12 mouse cellular contexts compared by ENCODE assay signal in genomic region chr2:132270331-132270951, GRCm38 (mm10). TPM values are rescaled to one million over a fixed set of nuclear protein-coding genes. Genes with fewer than 3 reads are reported as not detected.
A peak's percentile ranks its signal among the peaks of the same experiment; 100 is the strongest.
DNase-seq lines count a peak whose midpoint lies in the region; ATAC-seq and TF ChIP-seq lines count a peak whose summit lies in the region.
"Had no signal": no experiment of that assay in that cellular context is flagged by ENCODE, and none has a peak within 500 bp of the region (broad histone marks: within the 10 kb centered on the region; RNA-seq: fewer than 3 reads in every experiment).

No protein-coding gene starts in this region.

- H3K27me3 ChIP-seq in hindbrain, embryonic 16.5 days (replicated peaks; ENCODE audit: control insufficient read depth, insufficient read depth, low read length) = no peaks in the 10 kb centered on the region
- H3K27me3 ChIP-seq in hindbrain, embryonic 13.5 days = no peaks in the 10 kb centered on the region
- no peaks in the 10 kb centered on the region for H3K27me3 ChIP-seq in midbrain, postnatal 0 days (ENCODE audit: insufficient read depth, low read length)
- H3K27me3 ChIP-seq in midbrain, embryonic 15.5 days (replicated peaks) = no peaks in the 10 kb centered on the region
- H3K27me3 ChIP-seq: hindbrain, embryonic 12.5 days had no signal

- peak; percentile 32 for DNase-seq in midbrain, postnatal 0 days (ENCODE audit: low spot score)
- peak; percentile 80 to 84 for DNase-seq in kidney, postnatal 36 days
- no peak for DNase-seq in spleen, adult 12 weeks (ENCODE audit: low spot score)
- no peak for DNase-seq in T-cell, adult 2 months (ENCODE audit: low spot score)
- DNase-seq: adrenal gland, postnatal 10 days; left cerebral cortex, postnatal 4 days had no signal

- WGBS in hindbrain, embryonic 16.5 days = 91% methylated on average over 2 of the region's 2 CpGs
- WGBS in hindbrain, embryonic 13.5 days = 96% methylated on average over 2 of the region's 2 CpGs
- WGBS in midbrain, postnatal 0 days = 74% methylated on average over 2 of the region's 2 CpGs
- 89% methylated on average over 2 of the region's 2 CpGs for WGBS in midbrain, embryonic 15.5 days

- no peaks in the 10 kb centered on the region for H3K36me3 ChIP-seq in hindbrain, embryonic 16.5 days (ENCODE audit: control insufficient read depth, insufficient read depth, low read length)
- H3K36me3 ChIP-seq in hindbrain, embryonic 13.5 days = no peaks in the 10 kb centered on the region
- H3K36me3 ChIP-seq in midbrain, postnatal 0 days (ENCODE audit: insufficient read depth, low read length) = no peaks in the 10 kb centered on the region
- H3K36me3 ChIP-seq in midbrain, embryonic 15.5 days (replicated peaks) = no peaks in the 10 kb centered on the region
- H3K36me3 ChIP-seq: hindbrain, embryonic 12.5 days had no signal

- H3K4me2 ChIP-seq in hindbrain, embryonic 16.5 days (ENCODE audit: low read length) = no peak overlapping the region
- no peak overlapping the region for H3K4me2 ChIP-seq in hindbrain, embryonic 13.5 days
- H3K4me2 ChIP-seq in midbrain, postnatal 0 days (ENCODE audit: low read depth, low read length, poor library complexity, severe bottlenecking) = no peak overlapping the region
- H3K4me2 ChIP-seq in midbrain, embryonic 15.5 days = no peak overlapping the region
- H3K4me2 ChIP-seq: hindbrain, embryonic 12.5 days had no signal

- ATAC-seq in hindbrain, embryonic 16.5 days = peak; percentile 38; the same call in 1 of the 2 replicates
- ATAC-seq in hindbrain, embryonic 13.5 days (ENCODE audit: low FRiP score) = no peak
- ATAC-seq in midbrain, postnatal 0 days (ENCODE audit: low FRiP score) = no peak
- no peak for ATAC-seq in midbrain, embryonic 15.5 days (replicated peaks)

- no peaks in the 10 kb centered on the region for H3K4me1 ChIP-seq in hindbrain, embryonic 16.5 days (ENCODE audit: control insufficient read depth, insufficient read depth, low read depth, low read length)
- H3K4me1 ChIP-seq in hindbrain, embryonic 13.5 days (replicated peaks) = peaks cover 4% of the 10 kb centered on the region; the same call in 1 of the 2 replicates
- H3K4me1 ChIP-seq in midbrain, postnatal 0 days (ENCODE audit: insufficient read depth, low read length) = no peaks in the 10 kb centered on the region
- no peaks in the 10 kb centered on the region for H3K4me1 ChIP-seq in midbrain, embryonic 15.5 days
- H3K4me1 ChIP-seq: hindbrain, embryonic 12.5 days had no signal

- H3K4me3 ChIP-seq in hindbrain, embryonic 16.5 days (ENCODE audit: low read length) = no peak overlapping the region
- H3K4me3 ChIP-seq in hindbrain, embryonic 13.5 days = no peak overlapping the region
- no peak overlapping the region for H3K4me3 ChIP-seq in midbrain, postnatal 0 days (ENCODE audit: low read depth, low read length)
- no peak overlapping the region for H3K4me3 ChIP-seq in midbrain, embryonic 15.5 days
- H3K4me3 ChIP-seq: hindbrain, embryonic 12.5 days; myocyte had no signal

- H3K9me3 ChIP-seq in hindbrain, embryonic 16.5 days (ENCODE audit: control insufficient read depth, low read length) = no peaks in the 10 kb centered on the region
- no peaks in the 10 kb centered on the region for H3K9me3 ChIP-seq in hindbrain, embryonic 13.5 days
- H3K9me3 ChIP-seq in midbrain, postnatal 0 days (ENCODE audit: low read length) = no peaks in the 10 kb centered on the region
- no peaks in the 10 kb centered on the region for H3K9me3 ChIP-seq in midbrain, embryonic 15.5 days
- H3K9me3 ChIP-seq: hindbrain, embryonic 12.5 days had no signal

- H3K27ac ChIP-seq in hindbrain, embryonic 16.5 days (ENCODE audit: low read depth, low read length) = no peak overlapping the region
- H3K27ac ChIP-seq in hindbrain, embryonic 13.5 days = no peak overlapping the region
- no peak overlapping the region for H3K27ac ChIP-seq in midbrain, postnatal 0 days (ENCODE audit: low read depth, low read length)
- no peak overlapping the region for H3K27ac ChIP-seq in midbrain, embryonic 15.5 days
- H3K27ac ChIP-seq: hindbrain, embryonic 12.5 days; macrophage had no signal

- no peak overlapping the region for H3K9ac ChIP-seq in hindbrain, embryonic 16.5 days (ENCODE audit: low read depth, low read length)
- H3K9ac ChIP-seq in hindbrain, embryonic 13.5 days = no peak overlapping the region
- H3K9ac ChIP-seq in midbrain, postnatal 0 days (replicated peaks; ENCODE audit: low read length, poor library complexity, severe bottlenecking) = no peak overlapping the region
- no peak overlapping the region for H3K9ac ChIP-seq in midbrain, embryonic 15.5 days
- H3K9ac ChIP-seq: hindbrain, embryonic 12.5 days had no signal

- no peak for TF ChIP-seq CTCF in midbrain, postnatal 0 days (IDR thresholded peaks at IDR 0.05)

RNA-seq across cellular contexts. Expression of gene Cds2, which starts 7.5 kb away (rescaled TPM):
- 46.2 and 46.3 TPM in 2 replicates for polyA plus RNA-seq in hindbrain, embryonic 16.5 days (2015; fragmentation: Nextera tagmentation; extraction: Ambion mirVana)
- polyA plus RNA-seq in hindbrain, embryonic 13.5 days (2015; fragmentation: Nextera tagmentation; extraction: Ambion mirVana) = 34.6 and 39.3 TPM in 2 replicates
- 135 and 142 TPM in 2 replicates for total RNA-seq in midbrain, postnatal 0 days (2014; rRNA removed)
- 32.6 and 33.3 TPM in 2 replicates for polyA plus RNA-seq in midbrain, postnatal 0 days (2015; fragmentation: Nextera tagmentation; extraction: Ambion mirVana)
- polyA plus RNA-seq in midbrain, embryonic 15.5 days (2015; fragmentation: Nextera tagmentation; extraction: Ambion mirVana) = 41.7 and 41.8 TPM in 2 replicates

RNA-seq across cellular contexts. Expression of gene Pcna, which starts 17.3 kb away (rescaled TPM):
- polyA plus RNA-seq in hindbrain, embryonic 16.5 days (2015; fragmentation: Nextera tagmentation; extraction: Ambion mirVana) = 112 and 114 TPM in 2 replicates
- polyA plus RNA-seq in hindbrain, embryonic 13.5 days (2015; fragmentation: Nextera tagmentation; extraction: Ambion mirVana) = 115 and 119 TPM in 2 replicates
- total RNA-seq in midbrain, postnatal 0 days (2014; rRNA removed) = 111 and 118 TPM in 2 replicates
- polyA plus RNA-seq in midbrain, postnatal 0 days (2015; fragmentation: Nextera tagmentation; extraction: Ambion mirVana) = 90.8 and 91.0 TPM in 2 replicates
- polyA plus RNA-seq in midbrain, embryonic 15.5 days (2015; fragmentation: Nextera tagmentation; extraction: Ambion mirVana) = 92.3 and 96.8 TPM in 2 replicates

RNA-seq across cellular contexts. Expression of gene Tmem230, which starts 22.8 kb away (rescaled TPM):
- 47.1 and 48.0 TPM in 2 replicates for polyA plus RNA-seq in hindbrain, embryonic 16.5 days (2015; fragmentation: Nextera tagmentation; extraction: Ambion mirVana)
- polyA plus RNA-seq in hindbrain, embryonic 13.5 days (2015; fragmentation: Nextera tagmentation; extraction: Ambion mirVana) = 50.4 TPM in 2 replicates
- total RNA-seq in midbrain, postnatal 0 days (2014; rRNA removed) = 42.0 and 59.5 TPM in 2 replicates
- 38.3 and 40.1 TPM in 2 replicates for polyA plus RNA-seq in midbrain, postnatal 0 days (2015; fragmentation: Nextera tagmentation; extraction: Ambion mirVana)
- 42.9 and 48.0 TPM in 2 replicates for polyA plus RNA-seq in midbrain, embryonic 15.5 days (2015; fragmentation: Nextera tagmentation; extraction: Ambion mirVana)

Comparison
In these comparisons a context has a peak if more than half of its experiments do, and no peak if none do; other contexts are left out.
1. DNase-seq: peak in midbrain, postnatal 0 days (single experiment) and kidney, postnatal 36 days (2 of 2); none in spleen, adult 12 weeks (single experiment) and T-cell, adult 2 months (single experiment).